Mouse (Mus musculus) thymus, adult 2 months (tissue): Measurements from ENCODE around the gene Hpcal1.

ENCODE experiments used
- CTCF ChIP-seq: fragments of 200-500 bp; IDR thresholded peaks from 2 replicates; pipeline ENCODE4 v1.5.1; 2012; ENCODE audit warnings: mild to moderate bottlenecking, control low read depth, low read length, moderate library complexity, borderline replicate concordance; ENCODE audit not compliant: control insufficient read depth, poor library complexity, insufficient read depth; ENCODE audit errors: extremely low read depth
- POLR2A ChIP-seq: fragments of 200-500 bp; IDR thresholded peaks from 2 replicates; pipeline ENCODE4 v1.6.1; 2012; ENCODE audit warnings: mild to moderate bottlenecking, low read length, control low read depth, moderate library complexity; ENCODE audit not compliant: control insufficient read depth, poor library complexity, insufficient read depth; ENCODE audit errors: extremely low read depth

- TF ChIP-seq POLR2A (no peak), CTCF (no peak)
Measured at GRCm38 (mm10) chr12:17756891-17757290, 66.2 kb downstream of the Hpcal1 start.
